Mouse (Mus musculus) heart, postnatal 4 days (tissue): ENCODE results near the gene Polg. TPM values are rescaled to one million over a fixed set of nuclear protein-coding genes. Genes with fewer than 3 reads are reported as not detected.
A peak's percentile ranks its signal among the peaks of the same experiment; 100 is the strongest.

Experiments
- DNase-seq: peaks from one replicate; pipeline ENCODE4 v3.0.0; 2021
- microRNA-seq, 2 experiments: library from miRNA; unstranded; fragments of <30 nt; microRNA quantifications; one replicate each; pipeline ENCODE4 v1.2.0; 2021 to 2022
- total RNA-seq, 2 experiments: library from RNA; stranded (reverse); gene quantifications; 2 replicates each; pipeline ENCODE4 v1.2.3; 2021

The Polg gene
- total RNA-seq, 2 experiments from 2014 or later: 55.9 to 61.3 TPM

GRCm38 (mm10) chr7:79465461-79466044 lies 609 bp downstream of the Polg start:
- DNase-seq: no peak

GRCm38 (mm10) chr7:79464776-79465420 lies 1.3 kb downstream of the Polg start:
- peak; percentile 21 for DNase-seq

- DNase-seq: no peak
Measured at GRCm38 (mm10) chr7:79463376-79464077, 2.6 kb downstream of the Polg start.

GRCm38 (mm10) chr7:79461721-79462120 lies 4.4 kb downstream of the Polg start:
- DNase-seq: no peak

- no peak for DNase-seq
Measured at GRCm38 (mm10) chr7:79447486-79447885, 18.7 kb downstream of the Polg start.

- DNase-seq: no peak
Measured at GRCm38 (mm10) chr7:79447048-79447447, 19.1 kb downstream of the Polg start.

GRCm38 (mm10) chr7:79440035-79440434 lies 26.1 kb downstream of the Polg start:
- no peak for DNase-seq

- DNase-seq: no peak
Measured at GRCm38 (mm10) chr7:79428243-79428642, 37.9 kb downstream of the Polg start.

- DNase-seq: no peak
Measured at GRCm38 (mm10) chr7:79425804-79426203, 40.4 kb downstream of the Polg start.

GRCm38 (mm10) chr7:79422876-79423275 lies 43.3 kb downstream of the Polg start:
- DNase-seq: no peak

- no peak for DNase-seq
Measured at GRCm38 (mm10) chr7:79419950-79420349, 46.2 kb downstream of the Polg start.

GRCm38 (mm10) chr7:79414449-79415375 lies 51.5 kb downstream of the Polg start:
- DNase-seq: no peak

- no peak for DNase-seq
Measured at GRCm38 (mm10) chr7:79400296-79400695, 65.9 kb downstream of the Polg start.

GRCm38 (mm10) chr7:79398971-79399370 lies 67.2 kb downstream of the Polg start:
- DNase-seq: no peak

- no peak for DNase-seq
Measured at GRCm38 (mm10) chr7:79398426-79398825, 67.7 kb downstream of the Polg start.

- no peak for DNase-seq
Measured at GRCm38 (mm10) chr7:79397446-79397963, 68.7 kb downstream of the Polg start.

Small RNA genes within 50 kb of the gene (microRNA-seq; reads per million reads assigned to microRNA genes)
- 0 to 0.35 reads per million in 2 experiments for gene Mir9-3

Other genes with a start within 250 kb of the Polg start
- gene Abhd2, start 193.2 kb downstream of the Polg start, total RNA-seq: 10 to 100 TPM; 24.7 to 27.2 TPM
- gene Rlbp1, start 79.3 kb downstream of the Polg start, total RNA-seq: not detected
- 1 to 10 TPM; 7.0 to 8.1 TPM for gene Fanci, start 74.4 kb downstream of the Polg start, total RNA-seq
- not detected for gene Rhcg, start 151.3 kb upstream of the Polg start, total RNA-seq
- gene Ticrr, start 193.8 kb upstream of the Polg start, total RNA-seq: 1 to 10 TPM; 5.4 to 5.8 TPM
- gene Kif7, start 249.4 kb upstream of the Polg start, total RNA-seq: 1 to 10 TPM; 4.9 to 5.4 TPM